Mouse (Mus musculus): ENCODE data around the gene Stat6.

GRCm38 (mm10) chr10:127622661-127623060, 20.1 kb upstream of the Stat6 start:
- TF ChIP-seq POLR2A (IDR thresholded peaks at IDR 0.05; ENCODE audit: borderline replicate concordance, extremely low read depth, low read depth, low read length) (no peak), CTCF (IDR thresholded peaks at IDR 0.05; ENCODE audit: insufficient read depth, low read length) (no peak)

All from lung, adult 2 months (tissue).